14 mouse cellular contexts compared by ENCODE assay signal in genomic region chr1:169553446-169553845, GRCm38 (mm10).
"Had no signal": no experiment of that assay in that cellular context is flagged by ENCODE, and none has a peak within 500 bp of the region (broad histone marks: within the 10 kb centered on the region; RNA-seq: fewer than 3 reads in every experiment).

No protein-coding gene starts in this region.

- H3K4me1 ChIP-seq: limb, embryonic 10.5 days; liver, embryonic 15.5 days; lung, embryonic 15.5 days; megakaryocyte, embryonic 14.5 days; midbrain, embryonic 15.5 days; neural tube, embryonic 12.5 days had no signal

- DNase-seq: kidney, adult 2 months; thymus, postnatal 4 days had no signal

- H3K9me3 ChIP-seq: limb, embryonic 10.5 days; liver, embryonic 15.5 days; lung, embryonic 15.5 days; megakaryocyte, embryonic 14.5 days; midbrain, embryonic 15.5 days; neural tube, embryonic 12.5 days had no signal

- H3K4me2 ChIP-seq: liver, embryonic 11.5 days; liver, embryonic 15.5 days; lung, embryonic 15.5 days; midbrain, embryonic 11.5 days; midbrain, embryonic 15.5 days; neural tube, embryonic 12.5 days had no signal

- H3K4me3 ChIP-seq: left cerebral cortex, adult 2 months; limb, embryonic 10.5 days; liver, embryonic 15.5 days; lung, embryonic 15.5 days; megakaryocyte, embryonic 14.5 days; midbrain, embryonic 15.5 days; neural tube, embryonic 12.5 days had no signal

- H3K27ac ChIP-seq: kidney, postnatal 0 days; left cerebral cortex, adult 2 months; limb, embryonic 10.5 days; liver, embryonic 15.5 days; lung, embryonic 15.5 days; macrophage; midbrain, embryonic 15.5 days; neural tube, embryonic 12.5 days; stomach, postnatal 0 days had no signal

- H3K27me3 ChIP-seq: liver, embryonic 15.5 days; lung, embryonic 15.5 days; megakaryocyte, embryonic 14.5 days; midbrain, embryonic 15.5 days; neural tube, embryonic 12.5 days had no signal

- H3K9ac ChIP-seq: liver, embryonic 15.5 days; lung, embryonic 15.5 days; midbrain, embryonic 15.5 days; neural tube, embryonic 12.5 days had no signal

- H3K36me3 ChIP-seq: limb, embryonic 10.5 days; liver, embryonic 15.5 days; lung, embryonic 15.5 days; midbrain, embryonic 15.5 days; neural tube, embryonic 12.5 days had no signal

- ATAC-seq: midbrain, embryonic 15.5 days had no signal
